Mouse (Mus musculus): Measurements from ENCODE around the gene Ppm1e. TPM values are rescaled to one million over a fixed set of nuclear protein-coding genes. Genes with fewer than 3 reads are reported as not detected.

Ppm1e gene
- polyA plus RNA-seq, 1 experiment from 2014 or later, result 5.8 TPM

- Histone ChIP-seq H3K27ac (replicated peaks) (peak overlapping the region; percentile 90), H3K36me3 (peaks cover 17% of the 10 kb centered on the region; the same call in 1 of the 2 replicates), H3K9me3 (replicated peaks) (no peaks in the 10 kb centered on the region), H3K4me3 (peak overlapping the region; percentile 95), H3K4me1 (peaks cover 29% of the 10 kb centered on the region), H3K27me3 (ENCODE audit: low read depth, poor library complexity, severe bottlenecking) (peaks cover 18% of the 10 kb centered on the region)
- WGBS, result 7% methylated on average over 31 of the region's 31 CpGs
- DNase-seq (ENCODE audit: low spot score), result peak; percentile 45
Measured at GRCm38 (mm10) chr11:87357317-87358300, 1.2 kb downstream of the Ppm1e start.

DNA sequence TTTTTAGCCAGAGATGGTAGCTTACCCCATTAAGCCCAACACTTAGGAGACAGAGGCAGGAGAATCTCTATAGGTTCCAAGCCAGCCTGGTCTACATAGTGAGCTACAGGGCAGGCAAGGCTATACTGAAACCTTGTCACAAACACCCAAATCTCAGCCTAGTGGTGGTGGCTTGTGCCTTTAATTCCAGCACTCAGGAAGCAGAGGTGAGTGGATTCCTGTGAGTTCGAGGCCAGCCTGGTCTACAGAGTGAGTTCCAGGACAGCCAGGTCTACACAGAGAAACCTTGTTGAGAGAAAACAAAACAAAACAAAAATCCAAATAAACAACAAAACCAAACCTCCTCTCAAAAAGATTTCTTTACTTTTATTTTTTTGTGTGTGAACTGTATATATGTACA lies 4.0 kb downstream of the Ppm1e start:
- peaks cover 24% of the 10 kb centered on the region; the same call in 1 of the 2 replicates for H3K36me3 ChIP-seq
- peaks cover 15% of the 10 kb centered on the region for H3K27me3 ChIP-seq (ENCODE audit: low read depth, poor library complexity, severe bottlenecking)
- no peak overlapping the region for H3K27ac ChIP-seq (replicated peaks)
- no peaks in the 10 kb centered on the region for H3K9me3 ChIP-seq (replicated peaks)
- H3K4me1 ChIP-seq, result peaks cover 29% of the 10 kb centered on the region
- WGBS, result 94% methylated on average over 1 of the region's 1 CpGs
- DNase-seq (ENCODE audit: low spot score), result no peak
- no peak overlapping the region for H3K4me3 ChIP-seq

DNA sequence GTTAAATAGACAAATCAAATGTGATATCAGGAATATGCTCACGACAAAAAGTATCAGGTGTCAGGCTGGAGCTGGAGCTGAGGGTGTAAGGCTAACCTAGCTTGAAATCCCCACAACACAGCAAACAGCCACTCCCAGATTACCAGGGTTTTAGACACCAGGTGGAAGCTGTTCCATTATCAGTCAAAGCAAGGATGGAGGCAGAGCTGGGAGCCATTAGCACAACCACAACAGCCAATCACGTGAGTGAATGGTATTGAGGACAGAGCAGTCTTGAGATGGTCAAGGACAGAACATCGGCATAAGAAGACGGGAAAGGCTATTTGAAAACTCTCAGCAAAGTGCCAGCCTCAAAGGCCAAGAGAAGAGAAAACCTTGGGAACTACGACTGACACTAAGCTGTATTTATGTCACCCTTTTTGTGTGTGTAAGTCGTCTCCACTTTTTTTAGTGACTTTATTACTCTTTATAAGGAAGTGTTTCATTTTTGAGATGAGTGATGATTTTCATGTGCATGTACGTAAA lies 5.1 kb downstream of the Ppm1e start:
- H3K27ac ChIP-seq (replicated peaks), result no peak overlapping the region
- 87% methylated on average over 7 of the region's 7 CpGs for WGBS
- H3K27me3 ChIP-seq (ENCODE audit: low read depth, poor library complexity, severe bottlenecking), result peaks cover 12% of the 10 kb centered on the region
- H3K9me3 ChIP-seq (replicated peaks), result no peaks in the 10 kb centered on the region
- no peak for DNase-seq (ENCODE audit: low spot score)
- H3K4me1 ChIP-seq, result peaks cover 20% of the 10 kb centered on the region
- peaks cover 24% of the 10 kb centered on the region; the same call in 1 of the 2 replicates for H3K36me3 ChIP-seq
- no peak overlapping the region for H3K4me3 ChIP-seq

GRCm38 (mm10) chr11:87326381-87326780 lies 32.4 kb downstream of the Ppm1e start:
- Histone ChIP-seq H3K9me3 (replicated peaks) (no peaks in the 10 kb centered on the region), H3K4me1 (no peaks in the 10 kb centered on the region), H3K36me3 (peaks cover 12% of the 10 kb centered on the region), H3K27me3 (ENCODE audit: low read depth, poor library complexity, severe bottlenecking) (no peaks in the 10 kb centered on the region), H3K27ac (replicated peaks) (no peak overlapping the region), H3K4me3 (no peak overlapping the region)
- WGBS, result 91% methylated on average over 3 of the region's 3 CpGs
- DNase-seq (ENCODE audit: low spot score), result no peak

GRCm38 (mm10) chr11:87322558-87322957 lies 36.3 kb downstream of the Ppm1e start:
- no peak overlapping the region for H3K27ac ChIP-seq (replicated peaks)
- no peak for DNase-seq (ENCODE audit: low spot score)
- 81% methylated on average over 8 of the region's 8 CpGs for WGBS
- no peaks in the 10 kb centered on the region for H3K9me3 ChIP-seq (replicated peaks)
- H3K4me3 ChIP-seq, result no peak overlapping the region
- H3K27me3 ChIP-seq (ENCODE audit: low read depth, poor library complexity, severe bottlenecking), result no peaks in the 10 kb centered on the region
- no peaks in the 10 kb centered on the region for H3K4me1 ChIP-seq
- no peaks in the 10 kb centered on the region for H3K36me3 ChIP-seq

- H3K4me3 ChIP-seq, result no peak overlapping the region
- no peaks in the 10 kb centered on the region for H3K4me1 ChIP-seq
- no peaks in the 10 kb centered on the region for H3K36me3 ChIP-seq
- DNase-seq (ENCODE audit: low spot score), result no peak
- H3K27ac ChIP-seq (replicated peaks), result no peak overlapping the region
- no peaks in the 10 kb centered on the region for H3K9me3 ChIP-seq (replicated peaks)
- no peaks in the 10 kb centered on the region for H3K27me3 ChIP-seq (ENCODE audit: low read depth, poor library complexity, severe bottlenecking)
- 83% methylated on average over 5 of the region's 5 CpGs for WGBS
Measured at GRCm38 (mm10) chr11:87320007-87320406, 38.8 kb downstream of the Ppm1e start.

DNA sequence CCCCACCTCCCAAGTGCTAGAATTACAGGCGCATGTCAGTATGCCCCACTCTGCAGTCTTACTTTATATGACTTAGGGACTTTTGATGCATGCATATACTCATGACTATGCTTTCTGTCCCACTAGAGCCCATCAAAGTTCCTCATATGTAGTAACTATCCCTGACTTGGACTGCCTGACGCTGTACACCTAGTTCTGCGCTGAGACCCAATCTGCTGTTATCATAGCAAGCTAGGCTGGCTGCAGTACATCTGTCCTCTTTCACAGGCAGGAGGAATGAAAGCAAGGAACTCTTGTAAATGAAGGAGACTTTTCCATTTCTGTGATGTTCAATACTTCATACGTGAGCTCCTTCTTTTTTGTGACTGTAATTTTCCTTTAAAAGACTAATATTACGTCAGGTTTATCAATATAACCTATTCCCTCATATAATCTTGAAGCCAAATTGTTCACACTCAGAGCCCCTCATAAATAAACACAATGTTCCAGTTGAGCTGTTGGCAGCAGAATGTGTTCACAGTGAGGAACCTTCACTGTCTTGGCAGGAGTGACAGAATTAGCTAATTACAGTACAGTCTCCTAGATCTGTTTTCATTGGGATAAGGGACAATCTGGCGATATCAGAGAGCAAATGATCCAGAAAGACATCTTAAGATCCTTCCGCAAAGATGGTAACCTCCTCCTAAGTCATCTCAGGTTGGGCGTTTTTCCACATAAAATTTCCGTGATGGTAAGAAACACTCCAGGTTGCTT lies 39.7 kb downstream of the Ppm1e start:
- no peaks in the 10 kb centered on the region for H3K9me3 ChIP-seq (replicated peaks)
- H3K4me1 ChIP-seq, result no peaks in the 10 kb centered on the region
- H3K36me3 ChIP-seq, result no peaks in the 10 kb centered on the region
- no peak overlapping the region for H3K4me3 ChIP-seq
- DNase-seq (ENCODE audit: low spot score), result no peak
- H3K27me3 ChIP-seq (ENCODE audit: low read depth, poor library complexity, severe bottlenecking), result no peaks in the 10 kb centered on the region
- no peak overlapping the region for H3K27ac ChIP-seq (replicated peaks)
- 92% methylated on average over 9 of the region's 9 CpGs for WGBS

GRCm38 (mm10) chr11:87313533-87313932 lies 45.3 kb downstream of the Ppm1e start:
- H3K9me3 ChIP-seq (replicated peaks), result no peaks in the 10 kb centered on the region
- no peaks in the 10 kb centered on the region for H3K27me3 ChIP-seq (ENCODE audit: low read depth, poor library complexity, severe bottlenecking)
- no peak for DNase-seq (ENCODE audit: low spot score)
- H3K4me3 ChIP-seq, result no peak overlapping the region
- no peak overlapping the region for H3K27ac ChIP-seq (replicated peaks)
- H3K36me3 ChIP-seq, result no peaks in the 10 kb centered on the region
- WGBS, result 80% methylated on average over 3 of the region's 3 CpGs
- H3K4me1 ChIP-seq, result no peaks in the 10 kb centered on the region

GRCm38 (mm10) chr11:87310309-87310708 lies 48.5 kb downstream of the Ppm1e start:
- no peak for DNase-seq (ENCODE audit: low spot score)
- H3K36me3 ChIP-seq, result no peaks in the 10 kb centered on the region
- no peak overlapping the region for H3K4me3 ChIP-seq
- WGBS, result 91% methylated on average over 2 of the region's 2 CpGs
- H3K27me3 ChIP-seq (ENCODE audit: low read depth, poor library complexity, severe bottlenecking), result no peaks in the 10 kb centered on the region
- no peaks in the 10 kb centered on the region for H3K4me1 ChIP-seq
- no peak overlapping the region for H3K27ac ChIP-seq (replicated peaks)
- H3K9me3 ChIP-seq (replicated peaks), result no peaks in the 10 kb centered on the region

- 83% methylated on average over 8 of the region's 8 CpGs for WGBS
- no peaks in the 10 kb centered on the region for H3K4me1 ChIP-seq
- no peaks in the 10 kb centered on the region for H3K9me3 ChIP-seq (replicated peaks)
- H3K27me3 ChIP-seq (ENCODE audit: low read depth, poor library complexity, severe bottlenecking), result no peaks in the 10 kb centered on the region
- no peak overlapping the region for H3K27ac ChIP-seq (replicated peaks)
- DNase-seq (ENCODE audit: low spot score), result no peak
- H3K4me3 ChIP-seq, result no peak overlapping the region
- no peaks in the 10 kb centered on the region for H3K36me3 ChIP-seq
Measured at GRCm38 (mm10) chr11:87309329-87310074, 49.3 kb downstream of the Ppm1e start.

GRCm38 (mm10) chr11:87299066-87299465 lies 59.8 kb downstream of the Ppm1e start:
- Histone ChIP-seq H3K9me3 (replicated peaks) (no peaks in the 10 kb centered on the region), H3K4me3 (no peak overlapping the region), H3K27me3 (ENCODE audit: low read depth, poor library complexity, severe bottlenecking) (no peaks in the 10 kb centered on the region), H3K27ac (replicated peaks) (no peak overlapping the region), H3K36me3 (no peaks in the 10 kb centered on the region), H3K4me1 (no peaks in the 10 kb centered on the region)
- DNase-seq (ENCODE audit: low spot score), result no peak
- WGBS, result 90% methylated on average over 5 of the region's 5 CpGs

DNA sequence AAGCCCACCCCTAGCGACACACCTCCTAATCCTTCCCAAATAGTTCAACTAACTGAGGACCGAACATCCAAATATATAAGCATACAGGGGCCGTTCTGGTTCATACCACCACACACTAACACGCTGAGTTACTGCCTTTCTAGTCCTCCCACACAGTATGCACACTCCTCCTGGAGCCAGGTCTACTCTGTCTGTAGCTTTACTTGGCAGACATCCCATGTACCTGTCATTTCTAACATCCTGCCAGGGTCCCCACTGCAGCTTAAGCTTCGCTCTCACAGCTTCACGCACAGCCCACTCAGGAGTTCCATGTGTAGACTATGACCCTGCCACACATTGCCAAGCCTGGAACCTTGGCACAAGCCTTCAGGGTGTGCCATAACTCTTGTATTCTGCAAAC lies 62.4 kb downstream of the Ppm1e start:
- DNase-seq (ENCODE audit: low spot score), result no peak
- no peaks in the 10 kb centered on the region for H3K27me3 ChIP-seq (ENCODE audit: low read depth, poor library complexity, severe bottlenecking)
- H3K27ac ChIP-seq (replicated peaks), result no peak overlapping the region
- no peaks in the 10 kb centered on the region for H3K4me1 ChIP-seq
- no peaks in the 10 kb centered on the region for H3K36me3 ChIP-seq
- 93% methylated on average over 6 of the region's 6 CpGs for WGBS
- H3K9me3 ChIP-seq (replicated peaks), result no peaks in the 10 kb centered on the region
- no peak overlapping the region for H3K4me3 ChIP-seq

All from midbrain, embryonic 10.5 days (tissue).